Mouse (Mus musculus) retina, postnatal 1 day (tissue): ENCODE measurements around the gene Galk1.
A peak's percentile ranks its signal among the peaks of the same experiment; 100 is the strongest.
"Not testable (repeated sequence)": the region's sequence is repeated elsewhere in the genome, so short reads cannot be mapped to it uniquely, and the experiment has no call there.

Experiments
- DNase-seq: peaks from one replicate; pipeline ENCODE4 v3.0.0-alpha.2; 2012

Galk1 gene

DNA sequence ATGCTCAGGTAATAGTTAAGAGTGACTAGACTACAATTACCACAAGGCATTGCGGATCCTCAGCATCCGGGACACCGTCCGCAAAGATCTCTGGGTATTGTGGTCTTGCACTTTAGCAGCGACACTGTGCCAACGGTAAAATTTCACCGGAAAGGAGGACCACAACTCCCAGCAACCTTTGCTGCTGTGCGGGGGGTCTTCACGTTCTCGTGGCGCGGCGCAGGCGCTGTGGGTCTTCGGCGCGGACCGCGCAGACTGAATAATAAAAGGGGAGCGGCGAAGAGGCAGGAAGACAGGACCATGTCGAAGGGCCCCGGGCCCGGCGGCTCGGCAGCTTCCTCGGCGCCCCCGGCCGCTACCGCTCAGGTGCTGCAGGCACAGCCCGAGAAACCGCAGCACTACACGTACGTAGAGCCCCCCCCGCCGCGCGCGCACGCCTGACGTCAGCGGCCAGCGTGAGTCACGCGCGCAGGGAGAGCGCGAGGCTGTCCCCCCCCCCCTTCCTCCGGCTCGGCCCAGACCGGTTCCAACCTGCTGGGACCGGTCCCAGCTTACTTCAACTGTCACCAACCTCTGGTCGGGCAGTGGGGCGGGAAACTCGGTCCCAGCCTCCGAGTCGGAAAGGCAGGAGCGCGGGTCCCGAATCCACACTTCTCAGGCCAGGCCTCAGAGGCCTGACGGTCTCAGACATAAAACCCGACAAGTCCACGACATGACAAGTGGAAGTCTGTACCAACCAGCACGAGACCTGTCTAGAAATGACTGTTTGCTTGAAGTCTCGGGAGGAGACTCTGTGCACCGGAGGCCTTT is 17.8 kb upstream of the Galk1 start, which contains the start of gene Unk:
Gene Unk (plus strand): TSS at position 235 of the 810 bp plus-strand sequence.
- DNase-seq = peak; percentile 99

DNA sequence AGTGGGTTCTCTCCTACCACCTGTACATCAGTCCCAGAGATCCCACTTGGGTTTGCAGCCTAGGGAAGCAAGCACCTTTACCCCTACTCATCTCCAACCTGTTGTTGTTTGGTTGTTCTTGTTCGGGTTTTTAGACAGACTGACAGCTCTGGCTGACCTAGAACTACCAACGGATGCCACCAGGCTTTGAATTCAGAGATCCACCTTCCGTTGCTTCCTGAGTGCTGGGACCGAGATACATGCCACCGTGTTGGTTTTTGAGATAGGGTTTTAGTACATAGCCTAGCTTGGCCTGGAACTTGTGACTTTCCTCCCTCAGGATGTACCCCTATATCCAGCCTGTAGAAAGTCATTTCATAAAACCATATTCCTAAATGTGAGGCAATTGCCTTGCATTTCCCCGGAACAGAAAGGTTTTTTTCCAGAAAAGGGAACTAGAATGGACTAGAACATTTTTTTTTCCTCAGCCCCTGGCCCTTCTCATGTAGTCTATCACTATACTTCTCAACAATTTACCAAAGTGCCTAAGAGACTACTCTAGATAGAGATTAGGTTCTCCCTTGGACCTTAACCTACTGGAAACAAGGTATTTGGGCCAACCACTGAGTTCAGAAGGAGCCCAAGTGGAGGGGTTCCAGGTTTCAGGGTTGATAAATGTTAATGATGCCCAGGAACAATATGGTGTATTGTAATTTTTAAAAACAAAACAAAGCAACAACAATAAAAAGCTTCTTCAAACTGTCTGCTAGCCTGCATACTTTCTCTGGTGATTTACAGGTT is 16.8 kb upstream of the Galk1 start:
- DNase-seq = no peak

DNA sequence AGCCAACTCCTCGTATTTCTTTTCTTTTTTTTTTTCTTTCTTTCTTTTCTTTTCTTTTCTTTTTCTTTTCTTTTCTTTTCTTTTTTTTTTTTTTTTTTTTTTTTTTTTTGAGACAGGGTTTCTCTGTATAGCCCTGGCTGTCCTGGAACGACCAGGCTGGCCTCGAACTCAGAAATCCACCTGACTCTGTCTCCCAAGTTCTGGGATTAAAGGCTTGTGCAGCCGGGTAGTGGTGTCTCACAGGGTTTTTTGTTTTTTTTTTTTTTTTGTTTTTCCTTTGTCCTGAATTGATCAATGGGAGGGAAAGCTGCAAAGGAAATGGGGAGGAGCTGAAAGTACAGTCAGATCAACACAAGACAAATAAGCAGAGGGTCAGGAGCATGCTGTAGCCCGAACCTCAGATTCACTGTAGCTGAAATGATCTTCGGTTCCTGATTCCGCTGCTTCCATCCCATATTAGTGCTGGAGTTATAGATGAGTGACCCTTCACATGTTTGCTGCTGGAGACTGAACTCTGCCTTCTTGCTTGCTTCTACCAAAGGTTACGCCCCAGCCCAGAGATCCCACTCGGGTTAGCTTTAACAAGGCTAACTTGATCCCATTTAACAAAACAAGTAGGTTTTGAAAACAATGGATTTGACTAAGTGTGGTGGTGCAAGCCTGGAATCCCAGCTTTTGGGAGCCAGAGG is 15.8 kb upstream of the Galk1 start:
- DNase-seq = no peak

DNA sequence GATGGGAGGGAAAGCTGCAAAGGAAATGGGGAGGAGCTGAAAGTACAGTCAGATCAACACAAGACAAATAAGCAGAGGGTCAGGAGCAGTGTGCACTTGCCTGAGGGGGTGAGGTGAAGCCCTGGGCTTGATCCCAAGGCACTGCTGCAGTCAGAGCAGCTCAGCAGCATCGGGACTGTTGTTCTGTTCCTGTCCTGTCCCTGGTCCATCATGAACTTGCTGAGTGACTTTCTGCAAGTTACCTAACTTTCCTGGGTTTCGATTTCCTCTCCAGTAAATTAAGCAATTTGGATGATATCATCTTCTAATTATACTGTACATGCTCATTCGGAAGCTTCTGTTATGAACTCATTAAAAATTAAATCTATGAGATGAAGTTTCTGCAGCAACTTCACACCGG is 15.2 kb upstream of the Galk1 start, which contains the start of gene H3f3b:
Gene H3f3b (minus strand): TSS at position 207 of the 400 bp plus-strand sequence.
- DNase-seq = no peak

DNA sequence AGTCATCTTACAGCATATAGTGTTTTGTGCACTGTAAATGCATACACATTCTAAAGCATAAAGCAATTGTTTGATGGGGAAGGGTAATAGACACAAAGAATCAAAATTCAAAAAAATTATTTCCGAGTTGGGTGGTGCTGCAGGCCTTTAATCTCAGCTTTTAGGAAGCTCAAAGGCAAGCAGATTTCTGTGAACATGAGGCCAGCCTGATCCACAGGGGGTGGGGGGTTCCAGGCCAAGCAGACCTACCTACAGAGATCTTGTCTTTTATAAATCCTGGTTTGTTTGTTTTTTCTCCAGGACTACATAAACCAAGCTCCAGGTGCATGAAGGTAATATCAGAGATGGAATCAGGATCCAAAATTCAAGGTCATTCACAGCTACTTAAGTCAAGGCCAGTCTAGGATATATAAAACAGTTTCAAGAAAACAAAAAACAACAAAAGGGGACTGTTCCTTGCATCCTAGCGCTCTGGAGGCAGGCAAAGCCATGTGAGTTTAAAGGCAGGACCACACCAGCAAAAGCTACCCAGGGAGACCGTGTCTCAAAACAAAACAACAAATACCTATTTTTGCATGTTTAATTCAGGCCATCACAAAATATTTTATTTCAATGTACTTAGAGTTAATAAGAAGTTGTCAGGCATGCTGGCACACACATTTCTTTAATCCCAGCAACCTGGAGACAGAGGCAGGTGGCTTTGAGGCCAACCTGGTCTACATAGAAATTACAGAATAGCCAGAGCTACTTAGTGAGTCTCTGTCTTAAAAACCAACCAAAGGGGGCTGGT is 12.7 kb upstream of the Galk1 start:
- DNase-seq = no peak

DNA sequence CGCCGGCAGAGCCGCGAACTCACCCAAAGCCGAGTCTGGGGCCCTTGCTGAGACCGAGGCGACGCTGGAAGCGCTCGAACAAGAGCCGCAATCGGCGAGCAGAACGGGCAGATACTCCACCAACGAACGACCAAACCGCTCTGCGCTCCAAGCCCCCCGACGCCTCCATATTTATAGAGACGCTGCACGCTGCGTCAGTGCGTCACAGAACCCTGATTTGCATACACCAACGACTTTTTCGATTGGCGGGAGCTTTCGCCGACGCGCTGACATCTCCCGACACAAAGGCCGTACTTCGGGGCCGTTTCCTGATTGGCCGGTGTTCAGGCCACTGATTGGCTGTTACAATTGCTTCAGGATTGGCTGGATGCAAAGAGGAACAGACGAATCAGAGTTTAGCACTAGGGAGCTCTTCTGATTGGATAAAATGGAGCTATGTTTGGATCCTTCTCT is 11.9 kb upstream of the Galk1 start:
- peak; percentile 100 for DNase-seq

DNA sequence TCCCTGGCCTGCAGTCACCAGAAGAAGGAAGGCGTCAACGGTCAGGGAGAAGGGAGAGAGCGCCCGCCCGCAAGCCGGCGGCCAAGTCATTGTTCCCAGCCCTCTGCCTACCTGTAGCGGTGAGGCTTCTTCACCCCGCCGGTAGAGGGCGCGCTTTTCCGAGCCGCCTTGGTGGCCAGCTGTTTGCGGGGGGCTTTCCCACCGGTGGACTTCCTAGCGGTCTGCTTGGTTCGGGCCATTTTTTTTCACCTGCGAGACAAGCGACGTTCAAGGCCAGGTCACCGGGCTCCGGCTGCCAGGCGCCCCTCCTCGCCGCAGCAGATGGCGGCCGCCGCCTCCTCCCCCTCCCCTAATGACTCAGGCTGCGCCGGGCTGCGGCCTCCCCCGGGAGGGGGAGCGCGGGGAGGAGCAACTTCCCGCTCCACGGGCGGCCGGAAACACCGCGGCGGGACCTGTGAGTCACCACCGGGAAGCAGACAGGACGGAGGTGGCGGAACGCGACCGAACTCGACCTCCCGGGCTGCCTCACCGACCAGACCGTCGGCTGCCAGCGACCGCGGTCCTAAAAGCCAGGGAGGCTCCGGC is 11.3 kb upstream of the Galk1 start:
- no peak for DNase-seq

DNA sequence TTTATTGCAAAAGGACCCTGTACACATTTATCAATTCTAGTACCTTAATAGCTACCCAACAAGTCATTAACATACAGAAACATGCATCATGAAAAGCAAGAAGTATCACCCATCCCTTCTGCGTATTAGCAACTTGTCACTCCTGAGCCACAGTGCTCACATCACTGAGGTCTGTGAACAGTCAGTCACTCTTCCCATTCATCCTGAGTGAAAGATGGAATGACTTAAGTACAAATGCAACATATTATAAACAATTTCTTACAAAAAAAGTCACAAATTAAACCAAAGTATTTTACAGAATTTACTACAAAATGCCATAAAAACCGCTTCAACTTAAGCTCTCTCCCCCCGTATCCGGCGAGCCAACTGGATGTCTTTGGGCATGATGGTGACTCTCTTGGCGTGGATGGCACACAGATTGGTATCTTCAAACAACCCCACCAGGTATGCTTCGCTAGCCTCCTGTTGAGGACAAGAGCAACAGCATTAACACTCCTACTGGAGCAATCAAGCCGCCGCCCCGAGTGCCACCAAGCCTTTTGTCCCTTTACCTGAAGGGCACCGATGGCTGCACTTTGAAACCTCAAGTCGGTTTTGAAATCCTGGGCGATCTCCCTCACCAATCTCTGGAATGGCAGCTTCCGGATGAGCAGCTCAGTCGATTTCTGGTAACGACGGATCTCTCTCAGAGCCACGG is 10.7 kb upstream of the Galk1 start:
- DNase-seq = not testable (repeated sequence)

DNA sequence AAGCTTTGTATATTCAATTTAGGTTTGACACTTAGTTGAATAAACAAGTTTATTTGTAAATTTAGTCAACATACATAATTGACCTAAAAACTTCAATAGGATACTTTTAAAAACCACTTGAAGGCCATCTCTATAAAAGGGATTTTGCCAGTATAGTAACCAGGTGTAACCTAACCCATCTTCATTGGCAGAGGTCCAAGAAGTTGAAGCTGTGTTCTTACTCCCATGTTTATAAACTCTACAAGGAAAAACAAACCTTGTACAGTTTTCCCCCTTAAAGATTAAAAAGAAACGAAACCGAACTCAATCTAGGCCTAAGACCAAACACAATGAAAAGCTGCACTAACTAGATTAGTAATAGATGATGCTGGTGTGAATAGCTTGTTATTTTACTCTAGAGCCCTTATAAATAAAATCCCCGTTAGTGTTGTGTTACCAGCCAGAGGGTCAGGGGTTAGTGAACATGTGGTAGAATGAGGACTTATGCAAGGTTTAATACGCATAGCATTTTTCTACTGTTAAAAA is 9.8 kb upstream of the Galk1 start:
- DNase-seq = no peak

DNA sequence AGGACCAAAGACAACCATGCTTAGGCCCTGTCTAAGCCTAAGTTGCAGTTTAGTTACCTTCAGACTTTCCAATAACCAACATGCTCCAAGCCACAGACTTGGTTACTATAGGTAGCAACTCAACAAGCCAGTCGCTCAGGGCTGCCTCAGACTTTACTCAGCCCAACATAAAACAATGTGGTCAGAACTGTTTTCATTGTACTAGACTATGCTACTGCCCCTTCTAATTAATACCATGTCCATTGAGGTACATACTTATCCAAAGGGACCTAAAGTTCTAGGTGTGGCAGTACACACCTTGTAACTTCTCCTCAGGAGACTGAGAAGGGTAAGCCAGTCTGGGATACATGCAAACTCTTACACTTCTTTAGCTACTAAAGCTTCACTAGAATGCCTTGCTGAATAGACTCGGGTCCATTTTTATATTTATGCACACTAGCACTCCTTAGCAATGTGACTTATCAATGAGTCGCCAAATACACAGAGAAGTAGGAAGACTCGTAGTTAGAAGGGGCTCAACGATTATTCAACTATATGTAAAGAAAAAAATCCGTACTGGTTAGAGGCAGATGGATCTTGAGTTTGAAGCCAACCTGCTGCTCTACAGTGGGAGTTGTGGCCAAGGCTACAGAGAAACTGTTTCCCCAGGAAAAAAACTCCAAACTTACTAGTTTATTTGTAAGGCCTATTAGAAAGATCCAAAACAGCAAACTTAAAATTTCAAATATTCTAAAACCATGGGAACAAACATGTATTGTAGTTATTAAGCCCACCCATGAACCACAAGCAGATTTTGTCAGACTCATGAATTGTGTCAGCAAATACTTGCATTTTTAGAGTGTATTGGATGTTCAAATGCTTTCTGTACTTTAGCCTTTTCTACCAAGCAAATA is 9.1 kb upstream of the Galk1 start:
- peak; percentile 31 for DNase-seq

DNA sequence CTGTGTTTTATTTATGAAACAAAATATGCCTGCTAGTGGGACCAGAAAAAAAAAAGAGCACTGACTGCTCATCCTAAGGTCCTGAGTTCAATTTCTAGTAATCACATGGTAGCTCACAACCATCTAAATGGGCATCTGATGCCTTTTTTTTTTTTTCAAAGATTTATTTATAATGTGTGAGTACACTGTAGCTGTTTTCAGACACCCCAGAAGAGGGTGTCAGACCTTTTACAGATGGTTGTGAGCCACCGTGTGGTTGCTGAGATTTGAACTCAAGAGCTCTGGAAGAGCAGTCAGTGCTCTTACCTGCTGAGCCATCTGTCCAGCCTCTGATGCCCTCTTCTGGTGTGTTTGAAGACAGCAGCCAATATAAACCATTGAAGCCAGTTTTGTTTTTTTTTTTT is 8.0 kb upstream of the Galk1 start:
- peak; percentile 55 for DNase-seq

DNA sequence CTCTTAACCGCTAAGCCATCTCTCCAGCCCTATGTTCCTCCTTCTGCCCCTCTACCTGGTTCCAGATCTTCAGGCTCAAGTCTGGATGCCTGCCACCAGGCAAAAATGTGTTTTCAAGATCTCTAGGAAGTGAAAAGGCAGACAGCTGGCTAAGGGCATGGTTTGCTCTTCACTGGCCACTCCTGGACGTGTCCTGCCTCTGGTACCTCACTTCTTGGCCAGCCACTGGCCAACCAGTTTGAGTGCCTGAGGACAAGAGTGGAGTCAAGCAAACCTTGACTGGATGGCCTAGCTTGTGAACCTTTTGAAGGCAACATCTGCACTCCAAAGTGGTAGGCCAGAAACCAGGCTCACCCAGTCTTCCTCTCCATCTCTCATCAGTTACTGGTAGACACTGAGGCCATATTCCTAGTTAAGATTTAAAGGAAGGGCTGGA is 7.5 kb upstream of the Galk1 start:
- DNase-seq = peak; percentile 68

DNA sequence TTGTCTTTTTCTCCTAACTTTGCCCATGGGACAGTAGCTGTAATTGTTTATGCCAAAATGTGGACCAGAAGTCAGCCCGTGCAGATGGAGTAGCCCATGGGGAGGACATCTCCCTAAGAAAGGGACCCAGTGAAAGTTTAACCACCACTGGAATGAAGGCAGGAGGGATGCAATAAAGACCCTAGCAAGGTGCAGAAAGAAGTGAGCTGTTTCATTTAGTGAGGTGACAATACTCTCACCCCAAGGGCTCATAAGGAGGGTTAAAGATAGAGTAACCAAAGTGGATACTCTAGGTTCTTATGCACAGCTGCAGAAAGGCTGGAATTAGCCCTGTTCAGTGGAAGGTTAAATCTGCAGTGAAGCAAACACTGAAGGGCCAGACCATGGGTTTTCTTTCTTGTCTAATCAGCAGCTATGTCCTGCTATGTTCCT is 6.9 kb upstream of the Galk1 start:
- peak; percentile 42 for DNase-seq

DNA sequence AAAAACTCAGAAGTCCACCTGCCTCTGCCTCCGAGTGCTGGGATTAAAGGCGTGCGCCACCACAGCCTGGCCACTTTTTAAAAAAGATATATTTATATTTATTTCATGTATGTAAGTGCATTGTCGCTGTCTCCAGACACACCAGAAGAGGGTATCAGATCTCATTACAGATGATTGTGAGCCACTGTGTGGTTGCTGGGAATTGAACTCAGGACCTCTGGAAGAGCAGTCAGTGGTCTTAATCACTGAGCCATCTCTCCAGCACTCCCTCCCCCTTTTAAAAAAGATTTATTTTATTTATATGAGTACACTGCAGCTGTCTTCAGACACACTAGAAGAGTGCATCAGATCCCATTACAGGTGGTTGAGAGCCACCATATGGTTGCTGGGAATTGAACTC is 6.3 kb upstream of the Galk1 start:
- peak; percentile 32 for DNase-seq

DNA sequence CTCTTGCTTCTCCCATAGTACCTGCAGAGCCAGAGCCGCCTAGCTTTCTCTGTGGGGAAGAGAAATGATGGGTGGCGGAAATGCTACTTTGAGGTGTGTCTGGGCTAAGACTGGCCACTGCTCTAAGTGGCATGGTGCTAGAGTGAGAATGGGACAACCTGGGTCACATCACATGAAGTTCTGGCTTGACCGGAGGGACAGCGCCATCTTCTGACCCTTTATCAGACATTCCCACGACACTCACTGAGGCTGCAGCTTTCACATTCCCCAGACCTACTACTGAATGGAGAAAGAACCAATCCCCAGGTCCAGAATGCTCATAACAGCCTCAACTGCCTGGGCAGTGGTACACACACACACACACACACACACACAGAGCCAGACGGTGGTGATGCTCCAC is 5.6 kb upstream of the Galk1 start:
- DNase-seq = peak; percentile 80

DNA sequence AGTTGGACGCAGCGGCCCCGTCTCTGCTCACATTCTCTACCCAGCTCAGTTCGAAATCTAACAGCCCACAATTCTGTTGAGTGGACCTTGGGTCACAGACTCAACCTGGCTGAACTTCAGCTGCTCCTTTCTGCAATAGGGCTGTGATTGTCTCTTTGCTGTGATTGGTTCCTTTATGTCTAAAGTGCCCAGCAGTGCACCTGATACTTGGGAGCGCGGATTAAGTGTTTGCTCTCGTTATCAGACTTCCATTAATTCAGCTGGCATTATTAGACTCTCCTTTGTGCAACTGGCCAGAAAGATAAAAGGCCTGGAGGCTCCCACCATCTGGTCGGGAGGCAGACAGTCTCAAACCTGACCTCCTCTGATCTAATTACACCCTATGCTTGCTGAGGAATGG is 2.3 kb upstream of the Galk1 start:
- DNase-seq = peak; percentile 39

DNA sequence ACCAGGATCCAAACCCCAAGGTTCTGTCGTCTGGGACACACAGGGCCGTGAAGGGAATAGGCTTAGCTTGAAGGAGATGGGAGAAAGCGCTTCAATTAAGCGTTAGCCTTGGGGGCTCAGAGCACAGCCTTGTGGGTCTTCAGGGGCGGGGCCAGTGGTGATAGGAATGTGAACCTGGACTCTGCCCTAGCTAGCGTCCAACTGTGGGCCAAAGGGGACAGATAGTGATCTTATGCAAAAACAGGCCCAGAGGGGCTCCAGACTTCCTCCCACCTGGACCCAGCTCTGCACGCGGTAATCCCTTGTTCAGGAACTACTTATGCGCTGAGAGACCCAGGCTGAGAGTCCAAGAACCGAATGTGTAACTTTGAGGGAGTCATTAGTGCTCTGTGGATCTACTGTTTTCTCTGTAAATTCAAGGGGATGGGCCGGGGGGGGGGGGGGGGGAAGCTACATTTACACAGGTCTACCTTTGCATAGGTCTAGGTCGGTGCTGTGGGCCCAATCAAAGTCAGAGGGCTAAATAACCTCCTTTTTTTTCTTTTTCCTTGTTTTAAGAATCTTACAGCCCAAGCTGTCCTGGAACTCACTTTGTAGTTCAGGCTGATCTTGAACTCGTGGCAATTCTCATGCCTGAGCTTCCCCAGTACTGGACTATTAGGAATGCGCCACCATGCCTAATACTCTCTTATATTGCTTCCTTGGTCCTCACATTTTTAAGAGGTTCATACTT is 824 bp downstream of the Galk1 start:
- DNase-seq = peak; percentile 37

DNA sequence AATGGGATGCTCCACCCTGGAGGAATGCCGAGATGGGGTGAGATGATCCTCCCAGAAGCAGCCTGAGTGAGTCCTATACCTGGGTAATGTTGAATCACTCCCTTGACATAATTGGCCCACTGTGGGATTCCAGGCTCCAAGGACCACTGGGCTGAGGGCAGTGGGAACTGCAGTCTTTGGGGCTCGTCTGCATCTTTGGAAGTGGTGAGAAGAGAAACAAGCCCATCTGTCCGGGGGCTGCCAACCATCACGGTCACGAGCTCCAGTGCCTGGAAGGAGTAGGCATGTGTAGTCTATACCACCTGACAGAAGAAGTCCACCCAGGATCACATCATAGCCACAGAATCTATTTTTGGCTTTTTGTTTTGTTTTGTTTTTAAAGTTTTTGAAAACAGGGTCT is 1.6 kb downstream of the Galk1 start:
- no peak for DNase-seq

DNA sequence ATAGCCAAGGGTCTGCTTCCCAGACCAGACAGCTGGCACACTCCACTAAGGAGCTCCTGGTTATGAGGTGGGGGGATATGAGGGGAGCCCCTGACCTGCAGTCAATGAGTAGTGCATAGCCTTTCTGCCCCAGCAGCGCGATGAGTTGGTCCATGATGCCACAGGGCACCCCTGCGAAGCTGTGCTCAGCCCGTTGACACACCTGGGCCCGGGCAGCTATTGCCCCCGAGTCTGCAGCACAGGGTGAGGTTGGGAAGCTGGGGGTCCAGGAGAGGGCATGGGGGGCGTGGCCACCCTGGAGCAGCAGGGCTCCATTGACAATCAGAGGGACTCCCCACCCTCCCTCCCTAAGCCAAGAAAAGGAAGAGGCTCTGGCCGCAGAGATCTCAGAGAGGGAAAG is 2.4 kb downstream of the Galk1 start:
- DNase-seq = no peak
